Mouse (Mus musculus): Measurements from ENCODE around the gene Ppp4r3a.

GRCm38 (mm10) chr12:101013078-101013665, 70.3 kb downstream of the Ppp4r3a start:
- no peak for TF ChIP-seq TBP (conservative IDR thresholded peaks at IDR 0.05; ENCODE audit: low read depth, low read length)
- TF ChIP-seq JUND (conservative IDR thresholded peaks at IDR 0.05; ENCODE audit: low read depth, low read length) = no peak
- no peak for TF ChIP-seq PAX5 (IDR thresholded peaks at IDR 0.05; ENCODE audit: low read length)
- TF ChIP-seq CTCF (conservative IDR thresholded peaks at IDR 0.05 in 1 of 2, IDR thresholded peaks at IDR 0.05 in 1 of 2; ENCODE audit: low read depth in 2 of 2, low read length in 2 of 2) = no peak
- TF ChIP-seq TCF12 (IDR thresholded peaks at IDR 0.05; ENCODE audit: low read depth, low read length) = no peak
- TF ChIP-seq ZNF384 (IDR thresholded peaks at IDR 0.05; ENCODE audit: low read depth, low read length) = no peak
- TF ChIP-seq POLR2A (IDR thresholded peaks at IDR 0.05; ENCODE audit: low read depth, low read length) = no peak
- TF ChIP-seq SMC3 (IDR thresholded peaks at IDR 0.05; ENCODE audit: low read depth, low read length) = no peak
